Mouse (Mus musculus): ENCODE results near the gene Ift80.

GRCm38 (mm10) chr3:68939312-68939711, 65.1 kb downstream of the Ift80 start:
- TF ChIP-seq CTCF (IDR thresholded peaks at IDR 0.05; ENCODE audit: insufficient read depth, low read length), result no peak
- TF ChIP-seq POLR2A (IDR thresholded peaks at IDR 0.05; ENCODE audit: borderline replicate concordance, extremely low read depth, low read depth, low read length), result no peak
